Mouse (Mus musculus): ENCODE measurements around the gene Phf10. TPM values are rescaled to one million over a fixed set of nuclear protein-coding genes. Genes with fewer than 3 reads are reported as not detected.
"Not testable (repeated sequence)": the region's sequence is repeated elsewhere in the genome, so short reads cannot be mapped to it uniquely, and the experiment has no call there.

Gene Phf10
- 10 to 100 TPM; 52.4 to 54.7 TPM for total RNA-seq (2021)
- long read RNA-seq, transcript Phf10-201 (12 exons, 1,663 nt): major isoform, 5 of 40 reads
- long read RNA-seq, partial matches to known transcripts: 29 of 40 reads
- long read RNA-seq, other reads (novel, unspliced or antisense): 6 of 40 reads

DNA sequence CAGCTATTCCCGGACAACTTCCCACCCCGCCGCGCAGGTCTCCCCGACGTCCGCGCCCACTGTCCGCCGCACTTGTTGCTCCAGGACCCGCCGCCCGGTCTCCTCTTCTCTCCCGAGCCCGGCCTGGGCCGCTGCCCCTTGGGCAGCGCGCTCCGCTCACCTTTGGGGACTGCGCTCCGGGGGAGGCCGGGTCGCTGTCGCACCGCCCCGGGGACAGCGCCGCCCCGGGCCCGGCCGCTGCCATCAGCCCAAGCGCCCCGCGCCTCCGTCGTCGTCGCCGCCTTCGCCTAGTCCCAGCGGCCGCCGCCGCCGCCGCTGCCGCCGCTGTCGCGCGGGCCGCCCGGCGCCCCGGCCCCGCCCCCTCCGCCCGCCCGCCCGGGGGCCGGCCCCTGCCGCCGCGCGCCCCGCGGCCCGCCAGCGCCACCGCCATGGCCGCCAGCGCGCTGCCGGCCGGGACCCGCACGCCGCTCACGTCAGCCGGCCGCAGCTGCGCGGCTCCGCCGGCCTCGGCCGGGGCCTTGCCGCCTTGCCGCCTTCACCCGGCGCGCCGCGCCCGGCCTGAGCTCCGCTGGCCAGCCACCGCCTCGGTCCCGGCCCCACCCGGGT lies at the start of gene Phf10:
Phf10 (minus strand) TSS at position 323 of the 606 bp plus-strand sequence.
- peak in 1 of 2 experiments; percentile 20 for DNase-seq (ENCODE audit: low spot score in 2 of 2)

DNA sequence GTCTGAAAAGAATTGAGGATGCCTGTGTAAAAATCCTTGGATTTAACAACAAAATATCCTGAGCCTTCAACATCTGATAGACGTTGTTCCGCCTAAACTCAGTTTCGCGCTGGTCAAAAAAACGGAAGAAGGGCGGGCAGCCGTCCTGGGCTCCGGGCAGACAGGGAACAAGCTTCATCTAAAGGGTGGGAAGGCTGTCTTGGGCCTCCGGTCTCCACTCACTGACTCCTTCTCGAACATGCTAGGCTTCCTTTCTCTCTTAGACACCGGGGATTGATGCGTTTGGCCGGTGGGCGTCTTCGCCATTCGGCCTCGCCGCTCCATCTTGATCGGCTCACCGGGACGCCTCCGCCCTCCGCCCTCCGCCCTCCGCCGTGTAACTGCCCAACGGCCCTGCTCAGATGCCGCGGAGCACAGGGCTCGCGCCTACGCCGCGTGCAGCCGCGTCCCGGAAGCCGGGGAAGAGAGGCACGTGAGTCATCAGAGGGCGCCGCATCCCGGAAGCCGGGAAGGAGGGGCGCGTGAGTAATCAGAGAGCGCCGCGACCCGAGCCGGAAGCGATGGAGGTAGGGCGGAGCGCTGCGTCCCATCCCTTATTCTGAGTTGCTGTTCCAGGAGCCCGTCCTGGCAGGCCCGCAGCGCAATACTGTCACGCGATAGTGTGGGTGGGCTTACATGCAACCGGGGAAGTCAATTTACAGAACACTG lies 48.8 kb upstream of the Phf10 start, which contains the start of gene Gm3435:
Gm3435 (plus strand) TSS at position 471 of the 708 bp plus-strand sequence.
- not testable (repeated sequence) for DNase-seq (ENCODE audit: low spot score in 2 of 2)

DNA sequence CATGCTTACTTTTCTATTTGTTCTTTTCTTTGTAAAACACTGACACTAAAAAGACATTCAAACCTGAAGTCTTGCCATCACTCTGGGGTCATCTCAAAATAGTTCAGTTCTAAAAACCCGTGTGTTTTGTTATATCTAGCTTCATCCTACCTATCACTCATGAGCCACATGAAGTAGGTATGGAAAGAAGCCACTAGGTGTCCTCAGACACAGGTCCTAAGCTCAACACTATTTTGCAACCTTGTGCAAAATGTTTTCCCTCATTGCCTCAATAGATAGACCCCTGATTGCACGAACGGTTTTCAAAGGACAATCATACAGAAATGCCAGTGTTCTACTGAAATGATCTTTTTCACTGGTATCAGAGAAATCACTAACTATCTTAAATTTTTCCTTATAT lies 48.0 kb upstream of the Phf10 start:
- not testable (repeated sequence) for DNase-seq (ENCODE audit: low spot score in 2 of 2)

DNA sequence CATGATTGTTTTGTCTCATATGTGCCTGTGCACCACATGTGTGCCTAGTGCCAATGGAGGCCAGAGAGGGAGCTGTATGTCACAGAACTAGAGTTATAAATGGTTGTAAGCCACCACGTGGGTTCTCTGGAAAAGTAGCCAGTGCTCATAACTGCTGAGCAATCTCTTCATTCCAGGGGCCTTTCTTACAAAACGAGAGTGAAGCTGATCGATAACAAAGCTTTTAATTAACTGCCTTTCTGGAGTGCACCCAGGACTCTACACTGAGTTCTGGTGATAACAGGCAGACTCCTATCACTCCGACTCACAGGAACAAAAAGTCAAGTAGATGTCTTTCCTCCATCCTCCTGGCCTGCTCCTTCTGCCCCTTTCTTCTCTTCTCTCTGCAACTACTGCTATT lies 39.0 kb upstream of the Phf10 start:
- not testable (repeated sequence) for DNase-seq (ENCODE audit: low spot score in 2 of 2)

DNA sequence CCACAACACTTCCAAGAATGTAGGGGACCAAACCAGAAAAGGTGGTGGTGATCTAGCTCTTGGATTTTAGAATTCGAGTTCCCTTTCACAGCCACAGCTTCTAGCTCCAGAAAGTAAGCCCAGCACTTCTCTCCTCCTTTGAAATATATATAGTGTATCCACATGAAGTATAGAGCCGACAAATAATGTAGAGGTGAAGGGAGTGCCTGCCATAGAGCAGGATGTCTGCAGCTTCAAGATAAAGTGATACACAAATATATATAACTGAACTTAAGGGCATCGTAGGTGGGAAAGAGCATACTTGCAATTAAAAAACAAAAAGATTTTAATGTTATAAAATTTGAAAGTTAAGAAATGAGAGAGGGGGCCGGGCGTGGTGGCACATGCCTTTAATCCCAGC lies 33.1 kb upstream of the Phf10 start:
- DNase-seq (ENCODE audit: low spot score in 2 of 2): not testable (repeated sequence)

DNA sequence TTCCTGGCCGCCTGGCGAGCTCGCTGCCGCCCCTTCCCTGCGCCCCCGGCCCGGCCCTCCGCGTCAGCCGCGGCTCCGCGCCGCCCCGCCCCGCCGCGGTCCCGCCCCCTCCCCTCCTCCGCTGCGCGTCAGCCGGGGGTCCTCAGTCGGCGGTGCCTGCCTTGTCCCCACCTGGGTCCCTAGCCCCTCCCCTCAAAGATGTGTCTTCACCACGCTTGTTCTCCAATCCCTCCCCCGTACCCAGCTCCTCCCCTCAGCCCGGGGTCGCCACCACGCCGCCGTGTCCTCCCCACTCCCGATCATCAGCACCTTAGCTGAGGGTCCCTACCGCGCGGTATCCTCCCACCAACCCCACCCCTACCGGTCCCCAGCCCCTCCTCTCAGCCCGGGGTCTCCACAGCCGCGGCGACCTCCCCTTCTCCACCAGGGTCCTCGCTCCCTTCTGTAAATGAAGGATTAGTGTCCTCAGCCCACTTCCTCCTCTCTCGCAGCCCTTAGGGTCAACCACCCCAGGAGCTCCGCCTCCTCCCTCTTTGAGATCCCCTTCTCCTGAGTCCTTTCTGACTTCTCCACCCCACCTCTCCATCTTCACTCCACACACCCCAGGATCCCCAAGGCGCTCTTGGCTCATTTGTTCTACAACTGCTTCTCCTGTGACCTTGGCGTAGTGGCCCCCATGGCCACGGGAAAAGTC lies 32.2 kb upstream of the Phf10 start:
- DNase-seq (ENCODE audit: low spot score in 2 of 2): not testable (repeated sequence)

DNA sequence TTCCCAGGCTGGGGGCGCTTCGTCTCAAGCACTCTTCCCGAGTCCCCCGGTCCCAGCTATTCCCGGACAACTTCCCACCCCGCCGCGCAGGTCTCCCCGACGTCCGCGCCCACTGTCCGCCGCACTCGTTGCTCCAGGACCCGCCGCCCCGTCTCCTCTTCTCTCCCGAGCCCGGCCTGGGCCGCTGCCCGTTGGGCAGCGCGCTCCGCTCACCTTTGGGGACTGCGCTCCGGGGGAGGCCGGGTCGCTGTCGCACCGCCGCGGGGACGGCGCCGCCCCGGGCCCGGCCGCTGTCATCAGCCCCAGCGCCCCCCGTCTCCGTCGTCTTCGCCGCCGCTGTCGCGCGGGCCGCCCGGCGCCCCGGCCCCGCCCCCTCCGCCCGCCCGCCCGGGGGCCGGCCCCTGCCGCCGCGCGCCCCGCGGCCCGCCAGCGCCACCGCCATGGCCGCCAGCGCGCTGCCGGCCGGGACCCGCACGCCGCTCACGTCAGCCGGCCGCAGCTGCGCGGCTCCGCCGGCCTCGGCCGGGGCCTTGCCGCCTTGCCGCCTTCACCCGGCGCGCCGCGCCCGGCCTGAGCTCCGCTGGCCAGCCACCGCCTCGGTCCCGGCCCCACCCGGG lies 31.6 kb upstream of the Phf10 start:
- DNase-seq (ENCODE audit: low spot score in 2 of 2): not testable (repeated sequence)

DNA sequence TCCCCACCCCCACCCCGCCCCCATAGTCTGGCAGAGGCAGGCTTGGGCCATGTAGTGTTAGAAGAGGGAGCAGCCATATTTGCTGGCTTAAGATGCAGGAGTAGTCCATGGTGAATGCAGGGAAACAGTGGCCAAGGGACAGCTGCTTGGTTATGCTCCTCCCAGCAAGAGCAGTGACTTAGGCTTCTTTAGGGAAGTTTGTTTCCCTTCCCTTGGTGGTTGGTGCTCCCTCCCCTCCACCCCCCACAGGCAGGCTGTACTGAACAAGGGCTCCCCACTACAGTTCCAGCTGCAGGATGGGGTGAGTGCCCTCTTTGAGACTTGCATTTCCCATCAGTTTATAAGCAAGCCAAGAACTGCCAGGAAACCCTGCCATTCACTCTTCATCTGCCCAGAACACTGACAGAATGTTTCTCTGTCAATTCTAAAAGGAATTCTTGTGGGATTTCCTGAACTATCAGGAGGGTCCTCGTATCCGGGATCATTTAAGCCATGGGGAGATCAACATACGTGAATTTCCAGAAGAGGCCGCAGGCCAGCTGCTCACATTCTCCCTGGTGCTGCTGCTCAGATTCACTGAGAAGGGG lies 29.1 kb upstream of the Phf10 start:
- DNase-seq (ENCODE audit: low spot score in 2 of 2): peak in 1 of 2 experiments; percentile 10

DNA sequence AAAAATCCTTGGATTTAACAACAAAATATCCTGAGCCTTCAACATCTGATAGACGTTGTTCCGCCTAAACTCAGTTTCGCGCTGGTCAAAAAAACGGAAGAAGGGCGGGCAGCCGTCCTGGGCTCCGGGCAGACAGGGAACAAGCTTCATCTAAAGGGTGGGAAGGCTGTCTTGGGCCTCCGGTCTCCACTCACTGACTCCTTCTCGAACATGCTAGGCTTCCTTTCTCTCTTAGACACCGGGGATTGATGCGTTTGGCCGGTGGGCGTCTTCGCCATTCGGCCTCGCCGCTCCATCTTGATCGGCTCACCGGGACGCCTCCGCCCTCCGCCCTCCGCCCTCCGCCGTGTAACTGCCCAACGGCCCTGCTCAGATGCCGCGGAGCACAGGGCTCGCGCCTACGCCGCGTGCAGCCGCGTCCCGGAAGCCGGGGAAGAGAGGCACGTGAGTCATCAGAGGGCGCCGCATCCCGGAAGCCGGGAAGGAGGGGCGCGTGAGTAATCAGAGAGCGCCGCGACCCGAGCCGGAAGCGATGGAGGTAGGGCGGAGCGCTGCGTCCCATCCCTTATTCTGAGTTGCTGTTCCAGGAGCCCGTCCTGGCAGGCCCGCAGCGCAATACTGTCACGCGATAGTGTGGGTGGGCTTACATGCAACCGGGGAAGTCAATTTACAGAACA lies 17.4 kb upstream of the Phf10 start, which contains the start of the genes 9030025P20Rik and Gm3417:
9030025P20Rik (plus strand) TSS at position 107 of the 677 bp plus-strand sequence.
Gm3417 (minus strand) TSS at position 429 of the 677 bp plus-strand sequence.
- DNase-seq (ENCODE audit: low spot score in 2 of 2): not testable (repeated sequence)

DNA sequence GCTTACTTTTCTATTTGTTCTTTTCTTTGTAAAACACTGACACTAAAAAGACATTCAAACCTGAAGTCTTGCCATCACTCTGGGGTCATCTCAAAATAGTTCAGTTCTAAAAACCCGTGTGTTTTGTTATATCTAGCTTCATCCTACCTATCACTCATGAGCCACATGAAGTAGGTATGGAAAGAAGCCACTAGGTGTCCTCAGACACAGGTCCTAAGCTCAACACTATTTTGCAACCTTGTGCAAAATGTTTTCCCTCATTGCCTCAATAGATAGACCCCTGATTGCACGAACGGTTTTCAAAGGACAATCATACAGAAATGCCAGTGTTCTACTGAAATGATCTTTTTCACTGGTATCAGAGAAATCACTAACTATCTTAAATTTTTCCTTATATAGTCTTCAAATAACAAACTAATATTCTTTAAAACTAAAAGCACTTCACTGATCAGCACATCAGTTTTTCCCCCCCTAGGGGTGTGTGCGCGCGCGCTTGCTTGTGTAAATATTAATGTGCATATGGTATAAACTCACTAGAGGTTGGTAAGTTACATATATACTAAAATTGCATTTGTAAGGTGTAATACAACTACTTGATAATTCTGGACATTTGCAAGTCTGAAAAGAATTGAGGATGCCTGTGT lies 16.8 kb upstream of the Phf10 start:
- DNase-seq (ENCODE audit: low spot score in 2 of 2): not testable (repeated sequence)

DNA sequence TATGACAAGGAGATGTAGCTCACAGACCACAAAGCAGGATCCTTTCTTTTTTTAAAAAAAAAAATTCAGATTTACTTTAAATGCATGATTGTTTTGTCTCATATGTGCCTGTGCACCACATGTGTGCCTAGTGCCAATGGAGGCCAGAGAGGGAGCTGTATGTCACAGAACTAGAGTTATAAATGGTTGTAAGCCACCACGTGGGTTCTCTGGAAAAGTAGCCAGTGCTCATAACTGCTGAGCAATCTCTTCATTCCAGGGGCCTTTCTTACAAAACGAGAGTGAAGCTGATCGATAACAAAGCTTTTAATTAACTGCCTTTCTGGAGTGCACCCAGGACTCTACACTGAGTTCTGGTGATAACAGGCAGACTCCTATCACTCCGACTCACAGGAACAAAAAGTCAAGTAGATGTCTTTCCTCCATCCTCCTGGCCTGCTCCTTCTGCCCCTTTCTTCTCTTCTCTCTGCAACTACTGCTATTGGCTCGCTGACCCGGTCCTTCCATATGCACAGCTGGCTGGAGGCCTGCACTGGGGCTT lies 7.4 kb upstream of the Phf10 start:
- DNase-seq (ENCODE audit: low spot score in 2 of 2): not testable (repeated sequence)

DNA sequence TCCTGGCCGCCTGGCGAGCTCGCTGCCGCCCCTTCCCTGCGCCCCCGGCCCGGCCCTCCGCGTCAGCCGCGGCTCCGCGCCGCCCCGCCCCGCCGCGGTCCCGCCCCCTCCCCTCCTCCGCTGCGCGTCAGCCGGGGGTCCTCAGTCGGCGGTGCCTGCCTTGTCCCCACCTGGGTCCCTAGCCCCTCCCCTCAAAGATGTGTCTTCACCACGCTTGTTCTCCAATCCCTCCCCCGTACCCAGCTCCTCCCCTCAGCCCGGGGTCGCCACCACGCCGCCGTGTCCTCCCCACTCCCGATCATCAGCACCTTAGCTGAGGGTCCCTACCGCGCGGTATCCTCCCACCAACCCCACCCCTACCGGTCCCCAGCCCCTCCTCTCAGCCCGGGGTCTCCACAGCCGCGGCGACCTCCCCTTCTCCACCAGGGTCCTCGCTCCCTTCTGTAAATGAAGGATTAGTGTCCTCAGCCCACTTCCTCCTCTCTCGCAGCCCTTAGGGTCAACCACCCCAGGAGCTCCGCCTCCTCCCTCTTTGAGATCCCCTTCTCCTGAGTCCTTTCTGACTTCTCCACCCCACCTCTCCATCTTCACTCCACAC lies 583 bp upstream of the Phf10 start:
- not testable (repeated sequence) for DNase-seq (ENCODE audit: low spot score in 2 of 2)

DNA sequence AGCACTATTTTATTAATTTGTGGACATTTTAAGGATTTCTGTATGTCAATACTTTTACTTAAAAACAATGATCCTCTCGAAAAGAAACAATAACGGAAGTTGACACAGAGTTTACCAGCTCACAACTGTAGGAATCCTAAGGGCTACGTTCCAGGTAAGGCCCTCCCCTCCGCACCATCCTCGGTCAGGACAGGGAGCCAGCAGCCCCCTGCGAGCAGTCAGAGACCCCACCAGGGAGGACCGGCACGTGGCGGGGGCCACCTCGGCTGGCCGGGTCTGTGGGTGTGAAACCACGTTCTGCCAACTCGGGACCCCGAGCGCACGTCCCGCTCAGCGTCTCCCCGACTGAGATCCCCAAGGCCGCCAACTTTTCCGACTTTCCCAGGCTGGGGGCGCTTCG lies 553 bp downstream of the Phf10 start:
- no peak for DNase-seq (ENCODE audit: low spot score in 2 of 2)

DNA sequence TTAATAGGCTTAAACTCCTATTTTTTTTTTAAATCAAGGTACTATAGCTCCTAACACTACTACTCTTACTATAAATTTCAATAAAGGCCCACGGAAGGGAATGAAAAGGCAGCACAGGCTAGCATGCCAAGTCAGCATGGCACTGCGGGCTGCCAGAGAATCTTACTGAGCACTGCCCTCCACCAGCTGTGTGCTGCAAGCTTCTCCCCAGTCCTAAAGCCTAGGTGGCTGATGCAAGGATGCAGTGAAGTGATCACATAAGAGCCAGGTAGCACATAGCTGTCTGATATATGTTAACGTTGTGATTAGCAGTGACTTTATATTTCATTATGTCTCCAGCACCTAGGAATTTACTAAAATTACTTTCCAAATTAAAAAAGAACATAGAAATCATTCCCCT lies 1.1 kb downstream of the Phf10 start:
- DNase-seq (ENCODE audit: low spot score in 2 of 2): no peak

DNA sequence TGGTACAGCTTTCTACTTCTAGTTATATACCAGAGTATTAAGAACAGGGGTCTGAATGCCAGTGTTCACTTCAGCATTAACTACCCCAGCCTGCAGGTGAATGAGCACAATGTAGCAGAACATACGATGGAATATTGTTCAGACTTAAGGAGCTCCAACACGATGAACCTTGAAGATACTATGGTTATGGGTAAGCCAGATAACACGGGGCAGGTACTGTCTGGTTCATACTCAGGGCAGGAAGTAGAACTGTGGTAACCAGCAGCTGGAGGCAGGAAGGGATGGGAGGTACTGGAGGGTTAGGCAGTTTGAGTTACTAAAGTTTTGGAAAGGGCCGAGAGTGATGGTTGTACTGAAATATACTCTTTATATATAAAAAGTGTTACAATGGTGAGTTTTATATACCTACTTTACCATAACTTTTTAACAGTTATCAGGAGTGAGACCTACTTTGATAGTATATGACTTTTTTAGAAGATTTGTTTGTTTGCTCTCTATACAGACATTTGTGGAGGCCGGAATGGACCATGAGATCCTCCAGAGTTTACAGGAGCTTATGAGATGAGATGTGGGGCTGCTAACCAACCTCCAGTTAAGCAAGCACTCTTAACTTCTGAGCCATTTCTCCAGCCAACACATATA lies 2.3 kb downstream of the Phf10 start:
- DNase-seq (ENCODE audit: low spot score in 2 of 2): no peak

DNA sequence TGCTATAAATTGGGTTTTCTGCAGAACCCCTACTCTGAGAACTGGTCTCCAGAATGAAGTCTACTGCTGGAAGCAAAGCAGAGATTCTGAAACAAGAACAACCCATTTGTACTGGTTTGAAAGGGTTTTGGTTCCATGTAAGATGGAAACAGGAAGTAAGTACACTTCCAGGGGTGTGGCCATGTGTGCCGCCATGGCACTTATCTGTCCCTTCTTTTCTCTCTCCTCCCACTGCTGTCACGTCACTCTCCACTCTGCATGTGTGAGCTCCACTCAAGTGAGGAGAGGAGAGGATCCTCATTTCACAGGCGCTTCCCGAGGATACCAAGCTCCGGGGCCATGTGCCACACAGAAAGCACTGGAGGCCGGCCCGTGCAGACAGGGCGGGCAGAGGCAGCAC lies 7.6 kb downstream of the Phf10 start:
- no peak for DNase-seq (ENCODE audit: low spot score in 2 of 2)

DNA sequence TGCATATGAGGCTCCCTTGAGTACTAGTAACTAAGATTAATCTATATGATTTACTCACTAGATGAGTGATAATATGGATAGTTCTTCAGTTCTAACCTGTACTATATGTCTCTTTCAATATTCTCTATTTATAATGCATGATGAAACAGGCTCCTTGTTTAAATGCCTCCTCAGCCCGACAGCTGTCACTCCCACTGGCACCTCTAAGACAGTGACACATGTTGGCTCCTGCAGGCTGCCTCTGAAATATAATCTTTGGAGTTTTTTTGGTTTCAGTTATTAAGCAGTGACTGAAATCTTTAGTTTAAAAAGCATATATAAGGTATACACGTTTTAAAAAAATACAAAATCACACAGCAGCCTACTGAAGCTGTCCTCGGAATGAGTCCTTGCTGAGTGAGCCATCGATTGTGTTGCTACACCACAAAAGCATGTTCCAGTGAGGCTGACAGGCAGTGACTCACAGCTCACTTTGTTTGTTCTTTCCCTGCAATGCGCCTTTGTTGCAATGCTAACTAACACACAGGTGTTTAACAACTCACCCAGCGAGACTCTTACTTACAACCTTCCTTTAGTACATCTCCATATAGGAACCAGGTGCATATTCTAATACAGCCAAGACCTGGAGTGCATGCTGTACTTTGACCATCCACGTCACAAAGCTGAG lies 11.8 kb downstream of the Phf10 start:
- DNase-seq (ENCODE audit: low spot score in 2 of 2): peak in 1 of 2 experiments; percentile 27

DNA sequence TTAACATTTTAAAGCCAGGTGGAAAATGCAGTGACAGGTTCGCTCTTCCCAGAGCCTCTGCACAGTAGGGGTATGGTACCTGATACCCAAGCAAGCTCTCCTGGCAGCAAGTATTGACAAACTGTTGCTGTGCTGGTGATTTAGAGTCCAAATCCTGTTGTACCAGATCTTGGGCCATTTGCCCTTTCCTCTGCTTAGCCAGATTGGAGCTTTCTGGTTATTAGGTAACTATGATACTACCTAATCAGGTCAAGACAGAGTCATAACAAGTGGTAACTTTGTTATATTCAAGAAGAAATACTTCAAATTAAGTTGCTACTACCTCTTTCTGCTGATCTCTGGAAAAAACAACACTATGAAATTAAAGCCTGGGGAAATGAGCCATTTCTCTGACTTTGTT lies 16.5 kb downstream of the Phf10 start:
- DNase-seq (ENCODE audit: low spot score in 2 of 2): no peak

Data from layer of hippocampus, adult 18-20 months (tissue).